Mouse (Mus musculus): ENCODE measurements at regions not wholly inside any gene's neighbourhood (a gene's known extent, or its start where the extent isn't known, plus 50 kb on each side); places are given as distances from the start of the nearest gene placed in this dataset.

DNA sequence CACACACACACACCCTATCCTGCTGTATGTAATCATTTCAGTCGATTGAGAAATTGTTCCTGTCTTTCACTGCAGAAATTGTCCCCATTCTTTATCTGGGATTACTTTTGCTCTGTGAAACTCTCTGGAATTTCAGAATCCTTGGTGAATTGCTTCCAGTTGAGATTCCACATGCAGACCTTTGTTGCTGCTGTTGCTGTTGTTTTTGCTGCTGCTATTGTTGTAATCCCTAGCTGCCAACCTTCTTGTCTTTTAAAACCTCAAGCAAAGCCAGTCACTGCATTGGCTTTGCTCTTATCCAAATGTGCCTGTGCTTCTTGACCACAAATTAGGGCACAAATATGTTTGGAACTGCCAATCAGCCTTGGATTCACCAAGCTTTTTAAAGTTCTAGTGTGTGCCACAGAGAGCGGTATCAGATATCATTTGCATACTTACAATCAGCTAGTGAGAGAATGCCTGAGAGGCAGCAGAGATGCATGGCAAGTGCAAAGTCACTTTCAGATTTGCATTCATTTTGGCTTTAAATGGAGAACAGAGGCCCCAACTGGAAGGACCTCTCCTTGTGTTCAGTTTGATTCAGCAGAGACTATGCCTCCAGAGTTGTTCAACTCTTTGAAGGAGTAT is 1187.0 kb upstream of the Map3k7 start:
- no peak for DNase-seq

DNA sequence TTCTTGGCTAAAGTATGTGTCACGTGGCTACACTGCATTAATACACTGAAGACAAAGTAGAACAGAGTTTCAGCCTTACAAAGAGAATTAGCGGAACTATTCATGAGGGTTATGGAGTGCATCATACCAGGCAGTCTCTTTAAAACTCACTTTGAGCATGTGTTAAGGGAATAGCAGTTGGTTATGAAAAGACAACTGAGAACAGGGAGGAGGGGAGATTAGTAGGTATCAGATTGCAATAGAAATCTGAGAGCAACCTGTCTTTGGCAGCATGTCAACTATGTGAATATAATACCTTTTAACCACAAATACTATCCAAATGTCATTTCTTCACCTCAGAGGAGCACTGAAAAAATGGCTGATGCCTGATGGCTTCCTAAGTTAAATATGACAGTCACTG is 1182.2 kb upstream of the Map3k7 start:
- DNase-seq, result no peak

DNA sequence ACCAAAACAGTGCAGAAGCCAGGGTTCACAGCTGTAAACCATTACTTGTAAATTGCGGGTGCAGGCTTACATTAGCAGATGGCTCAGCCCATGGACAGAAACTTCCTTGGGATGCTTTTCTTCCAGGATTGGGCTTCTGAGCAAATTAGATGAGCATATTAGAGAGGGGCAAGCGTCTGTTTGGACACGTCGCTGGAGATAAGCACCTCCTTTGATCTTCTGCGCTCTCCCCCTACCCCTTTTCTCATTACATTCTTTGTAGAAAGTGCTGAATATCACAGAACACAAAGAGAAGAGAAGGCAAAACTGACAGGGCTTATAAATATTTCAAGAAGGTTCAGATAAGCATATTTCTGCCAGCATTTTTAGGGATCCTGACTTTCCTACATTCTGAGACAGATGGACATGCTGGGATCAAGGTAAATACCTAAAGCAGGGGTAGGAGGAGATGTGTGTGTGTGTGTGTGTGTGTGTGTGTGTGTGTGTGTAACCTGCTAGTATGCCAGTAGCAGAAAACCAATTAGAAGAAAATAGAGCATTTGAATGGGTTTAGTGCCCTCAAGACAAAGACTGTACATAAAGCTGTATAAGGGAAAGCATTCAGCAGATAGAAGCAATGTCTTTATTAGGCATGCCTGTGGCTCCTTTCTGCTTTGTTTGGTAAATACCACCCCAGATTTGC is 1173.8 kb upstream of the Map3k7 start:
- no peak for DNase-seq

DNA sequence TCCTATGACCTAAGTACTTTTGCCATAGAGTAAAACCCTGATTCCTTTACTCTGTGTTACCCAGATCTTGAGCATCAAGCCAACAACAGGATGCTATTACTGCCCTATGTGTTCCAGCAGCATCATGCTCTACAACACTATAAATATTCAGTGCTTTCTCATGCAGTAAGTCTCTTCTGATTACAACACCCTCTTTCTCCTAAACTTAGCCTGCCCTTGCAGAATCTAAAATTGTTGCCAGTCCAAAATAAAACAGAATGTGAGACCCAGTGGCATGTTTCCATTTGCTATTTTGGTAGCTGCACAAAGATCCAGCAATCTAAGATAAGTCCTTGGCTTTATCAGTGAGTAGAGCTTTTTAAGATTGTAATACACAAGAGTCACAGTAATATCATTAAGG is 1154.1 kb upstream of the Map3k7 start:
- DNase-seq, result no peak

DNA sequence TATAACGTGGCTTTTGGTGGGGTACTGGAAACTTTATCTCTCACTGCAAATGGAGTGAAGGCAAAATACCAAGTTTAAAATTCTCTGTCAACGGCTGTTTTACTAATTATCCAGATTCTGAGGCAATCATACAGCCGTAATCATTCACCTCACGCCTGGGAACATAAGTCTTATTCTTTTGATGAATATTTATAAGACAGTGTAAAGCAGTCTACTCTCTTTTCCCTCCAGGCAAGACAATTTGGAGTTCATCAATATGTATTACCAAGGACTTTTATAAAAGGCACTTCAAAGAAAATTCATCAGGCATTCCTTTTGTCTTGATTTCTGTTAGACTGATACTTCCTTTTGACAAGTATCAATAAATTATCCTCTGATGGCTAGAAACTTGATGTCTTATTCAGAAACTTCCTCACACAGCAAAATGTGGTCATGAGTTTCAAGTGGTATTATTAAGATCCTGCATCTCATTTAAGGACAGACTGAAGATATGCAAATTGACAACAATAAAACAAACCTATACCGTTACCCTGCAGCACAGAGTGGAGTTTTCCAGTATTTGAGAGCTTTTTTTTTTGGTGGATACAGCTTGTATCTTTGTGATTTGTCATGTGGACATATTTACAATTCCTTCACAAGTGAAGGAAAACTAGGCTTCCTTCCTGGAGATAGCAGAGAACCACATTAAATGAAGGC is 1108.4 kb upstream of the Map3k7 start:
- DNase-seq, result no peak

DNA sequence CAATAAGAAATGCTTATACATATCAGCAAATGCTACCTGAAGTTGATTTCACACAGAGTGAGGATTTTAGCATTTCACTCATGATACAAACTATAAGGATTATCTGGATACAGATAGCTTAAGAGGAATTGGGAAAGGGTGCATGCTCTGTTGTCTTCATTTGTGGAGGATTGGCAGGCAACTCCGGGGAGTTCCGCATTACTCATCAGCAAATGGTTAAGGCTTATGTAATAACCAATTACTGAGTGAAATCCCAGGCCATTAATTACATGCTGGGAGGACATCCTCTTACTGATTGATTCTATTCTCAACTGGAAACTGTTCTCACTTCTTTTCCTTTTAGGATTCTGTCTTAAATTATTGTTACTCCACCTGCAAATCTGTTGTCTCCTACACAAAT is 1058.9 kb upstream of the Map3k7 start:
- DNase-seq, result no peak

DNA sequence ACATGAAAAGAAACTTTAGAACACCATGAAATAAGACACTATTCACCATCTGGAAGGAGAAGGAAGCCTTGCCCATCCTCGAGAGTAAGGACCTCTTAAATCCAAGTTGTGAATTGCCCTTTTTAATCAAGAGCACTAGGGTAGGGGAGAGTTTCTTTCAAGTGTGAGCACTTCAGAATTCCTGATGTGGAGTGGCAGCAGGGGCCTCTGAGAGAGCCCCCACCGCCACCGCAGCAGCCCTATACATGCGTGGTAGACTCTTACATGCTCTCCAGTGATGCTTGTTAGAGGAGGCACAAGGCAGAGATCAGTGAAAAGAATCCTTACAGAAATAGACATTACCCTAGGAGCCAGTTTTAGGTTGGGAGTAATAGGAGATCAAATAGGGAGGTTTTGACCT is 1041.0 kb upstream of the Map3k7 start:
- DNase-seq, result no peak

DNA sequence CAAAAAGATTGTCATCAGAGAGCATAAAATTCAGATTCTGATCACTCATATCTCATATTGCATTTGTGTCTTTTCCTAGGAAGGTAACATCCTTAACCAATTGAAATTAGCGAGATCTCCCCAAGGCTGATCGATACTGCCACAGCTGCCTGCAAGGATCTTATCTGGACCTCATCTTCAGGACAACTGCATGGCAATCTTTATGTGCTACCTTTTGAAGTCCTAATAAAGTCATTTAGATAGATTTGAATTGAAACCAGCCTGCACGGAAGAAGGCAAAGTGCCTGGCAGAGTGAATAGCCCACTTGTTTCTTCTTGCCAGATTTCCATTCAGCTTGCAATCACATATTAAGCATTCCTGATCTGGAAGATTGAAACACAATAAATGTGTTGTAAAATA is 1031.5 kb upstream of the Map3k7 start:
- DNase-seq, result no peak

DNA sequence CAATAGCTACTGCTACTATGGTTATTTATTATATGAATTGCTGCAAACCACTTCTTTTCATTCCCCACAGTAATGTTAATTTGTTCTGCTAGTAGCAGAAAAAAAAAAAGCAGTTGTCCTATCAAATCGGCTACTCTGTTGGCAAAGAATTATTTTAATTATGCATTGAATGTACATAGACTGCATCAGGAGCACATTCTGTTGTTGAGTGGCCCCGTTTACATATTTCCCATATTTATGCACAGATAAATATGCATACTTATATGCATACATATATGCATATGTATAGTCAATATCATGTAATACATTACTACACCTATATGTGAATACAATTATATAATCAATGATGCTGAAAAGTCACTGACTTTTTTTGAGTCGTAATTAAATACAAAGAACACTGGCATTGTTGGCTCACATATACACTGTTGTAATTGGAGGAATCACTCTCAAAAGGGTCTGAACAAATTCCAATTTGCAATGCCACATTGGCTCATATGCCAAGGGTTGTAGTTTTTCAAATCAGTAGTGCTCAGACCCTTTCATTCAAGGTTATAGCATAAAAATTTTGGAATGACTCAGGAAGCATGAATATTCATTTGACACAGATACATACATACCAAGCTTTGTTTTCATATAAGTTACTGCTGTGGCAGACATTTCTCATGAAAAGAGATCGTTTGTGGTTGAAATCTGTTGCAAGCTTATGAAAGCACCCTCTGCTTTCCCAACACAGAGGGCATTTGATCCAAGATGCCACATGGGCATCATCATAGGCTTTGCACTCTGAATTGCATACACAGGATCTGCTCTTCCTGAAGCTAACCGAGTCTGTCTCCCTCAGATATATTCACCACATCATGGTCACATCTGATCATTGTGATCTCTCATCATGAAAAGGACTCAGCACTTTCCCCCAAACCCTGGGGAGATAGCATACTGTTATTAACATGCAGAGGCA is 1030.6 kb upstream of the Map3k7 start:
- DNase-seq, result no peak

DNA sequence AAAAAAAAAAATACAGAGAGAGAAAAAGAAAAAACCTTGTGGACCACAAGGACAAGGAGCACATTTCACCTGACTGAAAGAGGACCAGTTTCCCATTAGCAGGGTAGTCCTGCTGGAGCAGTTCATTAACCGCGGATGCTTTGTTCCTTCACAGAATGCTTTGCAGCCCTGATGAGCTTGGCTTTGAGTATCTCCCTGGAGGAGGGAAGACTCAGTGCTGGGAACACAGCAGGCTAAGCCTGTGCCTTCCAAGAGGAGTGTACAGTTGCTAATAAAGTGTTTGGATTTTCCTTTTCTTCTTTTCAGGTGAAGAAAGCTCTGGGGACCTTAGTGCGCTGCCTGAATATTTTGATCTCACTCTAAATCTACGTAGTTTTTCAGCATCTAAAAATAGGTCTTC is 980.3 kb upstream of the Map3k7 start:
- no peak for DNase-seq

DNA sequence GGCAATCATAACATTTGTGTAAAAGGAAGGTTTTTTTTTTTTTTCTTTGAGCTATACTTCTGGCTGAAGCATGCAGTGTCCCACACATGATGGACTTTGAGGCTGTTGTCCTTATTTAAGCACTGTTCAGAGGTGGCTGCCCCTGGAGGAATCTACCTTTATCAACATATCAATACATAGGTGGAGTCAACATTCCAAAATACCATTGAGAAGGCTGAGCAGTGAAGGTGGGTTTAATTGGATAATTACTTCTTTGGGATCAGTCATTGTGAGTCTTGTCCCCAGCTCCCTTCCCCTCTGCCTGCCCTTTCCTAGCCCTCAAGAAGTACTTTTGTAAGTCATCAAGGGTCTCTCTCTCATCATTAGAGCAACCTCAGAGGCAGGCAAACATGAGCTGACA is 951.9 kb upstream of the Map3k7 start:
- no peak for DNase-seq

DNA sequence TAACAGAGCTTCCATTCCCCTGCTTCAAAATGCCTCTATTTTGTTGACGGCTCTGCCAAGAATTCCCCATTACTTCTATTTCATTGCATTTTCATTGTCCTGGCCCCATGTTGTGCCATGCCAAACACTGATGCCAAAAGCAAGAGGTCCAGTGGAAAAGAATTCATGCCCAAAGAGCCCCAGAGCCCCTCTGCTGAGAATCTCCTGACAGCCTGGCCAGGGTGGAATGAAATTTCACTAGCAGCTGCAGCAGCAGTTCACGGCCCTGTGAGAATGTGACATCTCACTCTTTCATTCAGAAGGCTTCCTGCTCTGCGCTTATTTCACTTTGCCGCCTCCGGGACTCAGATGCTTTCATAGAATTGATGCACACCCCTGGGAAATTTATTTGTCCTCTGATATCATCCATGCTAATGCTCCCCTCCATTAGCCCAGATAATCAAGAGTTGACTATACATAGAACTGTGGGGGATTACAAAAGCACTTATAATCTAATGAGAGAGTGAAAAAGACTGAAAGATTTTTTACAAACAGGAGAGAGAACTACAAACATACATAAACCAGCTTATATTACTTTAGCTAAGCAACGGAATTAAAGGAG is 911.7 kb upstream of the Map3k7 start:
- no peak for DNase-seq

DNA sequence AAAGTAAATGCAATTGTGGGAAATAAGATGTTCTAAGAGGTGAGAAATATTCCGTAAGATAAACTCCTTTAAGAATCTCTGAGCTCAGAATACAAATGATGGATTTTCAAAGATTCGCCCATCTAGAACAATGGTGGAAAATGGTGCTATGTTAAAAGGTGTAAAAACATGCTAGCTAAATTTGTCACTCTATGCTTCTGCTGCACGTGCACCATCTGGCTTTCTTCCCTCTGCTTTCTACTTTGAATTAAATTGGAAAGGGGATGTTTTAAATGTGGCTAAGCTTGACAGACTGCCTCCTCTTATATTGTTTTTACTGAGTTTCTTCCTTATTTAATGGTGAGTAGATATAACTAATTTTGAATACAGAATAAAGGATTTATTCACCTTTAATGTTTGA is 887.7 kb upstream of the Map3k7 start:
- DNase-seq, result no peak

DNA sequence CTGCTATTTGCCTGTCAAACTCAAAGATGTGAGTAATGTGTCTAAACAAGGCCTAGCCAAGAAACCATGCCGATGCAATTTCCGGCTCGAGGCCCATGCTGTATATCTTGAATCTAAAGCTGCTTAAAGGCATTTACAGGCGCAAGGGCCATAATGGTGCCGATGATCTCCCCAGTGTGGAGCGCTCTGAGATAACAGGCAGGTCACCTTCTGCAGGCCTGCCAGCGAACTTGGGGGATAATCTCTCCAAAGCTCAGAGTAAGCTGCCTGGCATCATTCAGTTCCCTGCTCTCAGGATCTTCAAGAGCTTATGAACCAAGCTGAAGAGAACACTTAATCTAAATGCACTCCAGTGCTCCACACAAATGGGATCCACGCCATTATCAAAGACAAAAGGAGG is 842.3 kb upstream of the Map3k7 start:
- DNase-seq, result no peak

DNA sequence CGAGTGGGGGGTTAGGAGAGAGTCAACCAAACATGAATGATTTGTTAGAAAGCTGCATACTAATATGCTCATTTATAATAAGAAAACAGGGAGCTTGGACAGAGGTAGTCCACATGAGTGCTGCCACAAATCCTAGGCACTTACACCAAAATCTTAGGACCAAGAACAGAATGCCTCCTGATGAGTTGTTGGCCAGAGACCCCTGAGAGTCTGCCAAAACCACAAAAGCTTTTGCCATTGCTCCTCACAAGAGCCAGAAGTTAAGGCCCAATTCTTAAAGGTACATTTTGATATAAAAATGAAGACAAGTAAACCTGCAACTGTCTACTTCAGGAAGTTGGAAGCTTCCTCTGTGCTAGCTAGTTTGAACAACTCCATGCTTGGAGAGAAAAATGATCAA is 820.7 kb upstream of the Map3k7 start:
- DNase-seq, result no peak

DNA sequence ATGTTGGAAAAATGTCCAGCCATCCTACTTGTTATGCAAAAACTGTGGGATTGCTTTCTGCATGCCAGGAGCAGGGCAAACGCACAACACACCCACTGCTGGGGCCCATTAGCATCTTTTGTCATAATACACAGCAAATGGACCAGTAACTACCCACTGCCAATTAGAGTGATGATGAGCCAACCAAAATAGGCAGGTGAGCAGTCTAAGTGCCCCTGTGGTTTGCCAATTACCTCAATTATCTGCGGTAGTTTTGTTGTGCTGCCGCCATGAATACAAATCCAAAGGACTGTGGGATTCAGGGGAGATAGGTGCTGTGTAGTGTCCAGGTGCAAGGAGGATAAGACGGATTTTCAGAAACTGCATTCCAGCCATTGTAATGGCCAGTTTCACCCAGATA is 796.5 kb upstream of the Map3k7 start:
- no peak for DNase-seq

DNA sequence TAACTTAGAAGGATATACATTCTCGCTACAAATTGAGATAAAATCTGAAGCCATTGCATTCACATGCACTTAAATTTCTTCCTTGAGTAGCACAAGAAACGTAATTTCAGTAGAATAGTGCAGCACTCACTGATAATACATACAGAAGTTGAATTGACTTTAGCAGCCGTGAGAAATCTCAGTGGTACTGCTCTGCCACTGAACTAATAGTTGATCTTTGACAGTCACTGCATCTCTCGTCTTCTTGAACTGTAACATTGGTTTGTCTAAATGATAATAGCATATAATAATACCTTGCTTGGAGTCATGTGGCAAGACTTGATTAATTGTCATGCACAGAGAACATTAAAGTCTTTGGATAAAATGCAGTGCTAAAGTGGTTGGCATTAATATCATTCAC is 795.5 kb upstream of the Map3k7 start:
- DNase-seq, result no peak

DNA sequence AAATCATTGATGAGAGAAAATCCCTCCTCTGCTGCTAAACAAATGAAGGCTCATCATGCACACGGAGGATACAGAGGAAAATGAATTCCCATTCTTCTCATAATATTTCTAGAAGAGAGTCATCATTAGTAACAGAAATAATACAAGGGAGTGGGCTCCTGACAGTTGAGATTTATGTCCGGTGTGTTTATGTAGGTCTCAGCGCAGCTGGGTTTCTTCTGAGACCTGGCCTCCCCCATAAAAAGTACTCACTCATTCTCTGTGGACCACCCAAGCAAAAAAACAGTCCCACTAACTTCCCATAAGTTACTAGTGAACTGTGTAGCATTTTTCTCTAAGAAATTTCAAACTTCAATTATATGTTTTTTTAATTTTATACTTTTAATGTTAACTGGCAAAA is 792.7 kb upstream of the Map3k7 start:
- no peak for DNase-seq

DNA sequence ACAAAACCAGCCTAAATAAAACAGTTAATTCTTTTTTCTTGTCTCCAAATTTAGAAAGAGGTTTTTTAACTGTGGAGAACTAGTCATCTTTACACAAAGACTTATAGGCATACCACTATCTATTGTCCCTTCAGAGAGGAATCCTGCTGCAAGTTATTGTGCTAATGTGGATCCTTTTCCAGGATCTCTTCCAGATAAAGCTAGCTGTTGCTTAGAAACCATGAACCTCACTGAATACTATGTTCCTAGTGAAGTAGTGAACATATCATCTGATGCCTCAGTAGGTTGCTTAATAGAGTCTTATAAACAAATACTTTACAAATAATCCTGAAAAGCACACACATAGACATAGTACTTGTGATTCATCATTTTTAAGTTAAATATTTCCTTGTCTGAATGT is 766.0 kb upstream of the Map3k7 start:
- DNase-seq, result no peak

DNA sequence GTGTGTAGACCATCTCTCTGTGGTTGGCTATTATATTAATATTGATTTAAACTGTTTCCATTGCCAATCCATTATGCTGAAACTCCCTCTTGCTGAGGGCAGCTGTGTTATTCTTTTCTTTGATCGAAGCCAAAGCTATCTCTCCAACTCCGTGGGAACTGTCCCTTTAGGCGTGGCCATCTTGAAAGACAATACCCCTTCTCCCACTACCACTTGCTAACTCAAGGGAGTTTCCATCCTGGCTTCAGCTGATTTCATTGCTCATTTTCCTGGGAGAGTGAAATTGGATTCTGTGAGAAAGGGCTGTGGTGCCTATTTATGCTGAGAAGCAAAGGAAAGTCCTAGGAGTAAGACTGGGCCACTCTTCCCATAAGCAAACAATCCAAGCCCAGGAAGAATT is 760.6 kb upstream of the Map3k7 start:
- DNase-seq, result no peak

DNA sequence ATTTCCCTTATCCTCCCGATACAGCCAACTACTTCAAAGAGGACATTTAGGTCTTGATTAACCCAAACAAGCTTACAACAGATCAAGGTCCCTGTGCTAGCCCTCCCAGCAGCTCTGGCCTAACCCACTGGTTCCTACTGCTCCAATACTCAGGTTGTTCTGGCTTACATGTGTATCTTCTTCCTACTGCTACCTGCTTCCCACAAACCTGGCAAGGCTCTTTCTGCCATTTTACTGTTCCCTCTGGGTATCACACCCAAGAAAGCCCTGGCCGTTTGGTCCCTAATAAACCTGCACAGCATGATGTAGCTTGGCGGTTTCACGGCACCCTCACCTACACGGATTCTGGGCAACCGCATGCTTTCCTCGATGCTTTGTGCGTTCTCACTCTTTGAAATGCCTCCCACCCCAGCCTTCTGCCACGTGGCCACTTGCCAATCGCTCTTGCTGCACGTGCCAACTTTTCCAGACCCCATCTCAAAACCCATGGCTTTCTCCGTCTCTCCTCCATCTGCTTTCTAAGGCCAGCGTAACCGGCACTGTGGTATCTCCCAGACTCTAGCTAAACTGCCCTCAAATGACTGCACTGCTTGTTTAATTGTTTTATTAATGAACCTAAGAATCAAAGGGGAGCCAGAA is 758.4 kb upstream of the Map3k7 start:
- no peak for DNase-seq

DNA sequence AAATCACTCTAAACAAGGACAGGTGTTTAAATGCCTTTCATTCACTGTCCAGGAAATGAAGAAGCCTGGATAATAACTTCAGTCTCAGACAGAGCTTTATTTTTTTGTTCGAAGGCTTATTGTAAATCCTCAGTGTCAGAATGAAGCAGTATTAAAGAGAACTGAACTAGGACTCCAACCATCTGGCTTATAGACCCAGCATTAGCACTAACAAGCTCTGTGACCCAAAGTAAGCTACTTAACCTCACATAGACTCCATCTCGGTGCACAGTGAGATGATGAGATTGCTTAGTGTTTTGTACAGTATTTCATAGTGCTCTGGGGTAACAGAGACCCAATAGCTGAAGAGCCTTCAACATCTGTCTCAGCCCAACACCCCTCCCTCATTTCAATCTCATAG is 738.2 kb upstream of the Map3k7 start:
- no peak for DNase-seq
